Mouse (Mus musculus): ENCODE data around the gene Jag2.

GRCm38 (mm10) chr12:112950040-112950760 lies 20.6 kb upstream of the Jag2 start:
- TF ChIP-seq CTCF (IDR thresholded peaks at IDR 0.05) (no peak), POLR2A (IDR thresholded peaks at IDR 0.05; ENCODE audit: insufficient read depth, low read depth, low read length) (peak; percentile 51; the same call in 1 of the 2 replicates)

All from heart, adult 2 months (tissue).